Mouse (Mus musculus): Measurements from ENCODE around the gene Tshz3. TPM values are rescaled to one million over a fixed set of nuclear protein-coding genes. Genes with fewer than 3 reads are reported as not detected.

Gene Tshz3
- total RNA-seq, 4 experiments from 2014 or later, result 1.1 to 2.2 (median 1.7) TPM

DNA sequence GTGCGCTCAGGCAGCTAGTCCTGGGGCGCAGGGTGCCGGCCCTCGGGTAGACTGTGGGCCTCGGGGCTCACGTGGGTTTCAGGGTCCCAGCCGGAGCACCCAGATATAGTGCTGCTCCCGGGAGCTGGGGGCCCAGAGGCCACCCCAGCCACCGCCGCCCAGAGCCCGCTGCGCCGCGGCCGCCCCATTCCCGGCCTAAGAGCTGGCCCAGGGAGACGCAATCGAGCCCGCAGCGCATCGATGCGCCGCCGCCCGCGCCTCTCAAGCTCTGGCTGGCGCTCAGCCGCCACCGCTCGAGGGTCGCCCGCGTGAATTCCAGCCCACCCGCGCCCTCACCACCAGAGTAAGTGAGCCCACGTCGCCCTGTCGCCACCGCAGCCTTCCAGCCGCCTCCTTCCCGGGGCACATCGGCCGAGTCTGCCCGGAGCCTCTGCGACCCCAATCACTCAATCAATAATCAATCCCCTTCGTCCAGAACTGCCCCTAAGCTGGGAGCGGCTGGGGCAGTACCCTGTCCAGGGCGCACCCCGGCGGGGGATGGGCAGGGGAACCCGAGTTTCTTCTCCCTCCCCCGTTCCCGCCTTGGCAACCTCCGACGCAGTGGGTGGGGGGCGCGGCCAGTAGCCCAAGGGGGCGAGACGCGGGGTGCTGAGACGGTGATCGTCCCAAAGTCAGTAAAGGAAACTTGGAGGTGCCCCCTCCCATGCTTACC lies 1.4 kb upstream of the Tshz3 start:
- peak in 1 of 2 experiments; percentile 47 for DNase-seq (ENCODE audit: low spot score in 2 of 2)

DNA sequence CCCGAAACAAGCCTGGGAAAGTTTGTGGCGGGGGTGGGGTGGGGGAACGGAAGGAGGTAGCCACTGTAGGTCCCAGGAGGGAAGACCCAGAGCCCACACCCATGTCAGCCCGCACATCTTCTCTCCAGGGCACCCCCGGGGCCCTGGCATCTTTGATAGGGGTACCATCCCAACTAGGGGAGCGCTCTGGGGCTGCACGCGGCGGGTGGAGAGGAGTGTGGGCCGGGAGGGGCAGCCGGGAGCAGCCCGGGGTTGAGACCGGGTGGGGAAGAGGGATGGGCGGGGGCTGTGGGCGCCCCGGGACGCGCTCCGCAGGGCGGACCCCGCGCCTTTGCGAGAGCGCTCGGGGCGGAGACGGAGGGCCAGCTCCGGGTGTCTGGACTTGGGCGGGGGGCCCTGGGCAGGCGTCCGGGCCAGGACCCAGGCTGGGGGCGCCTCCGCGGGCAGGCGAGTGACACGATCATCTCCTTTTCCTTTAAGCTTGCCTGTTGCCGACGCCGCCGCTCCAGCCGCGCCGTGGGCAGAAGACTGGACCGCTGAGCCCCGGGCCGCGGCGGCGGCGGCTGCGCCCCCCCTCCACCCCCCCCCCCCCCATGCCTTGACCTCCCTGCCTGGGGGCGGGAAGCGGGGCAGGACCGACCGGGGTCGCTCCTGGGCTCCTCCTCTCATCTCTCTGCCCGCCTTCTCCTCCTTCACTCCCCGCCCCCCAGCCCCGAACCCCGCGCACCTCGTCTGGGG lies 631 bp upstream of the Tshz3 start:
- peak; percentile 48 to 63 for DNase-seq (ENCODE audit: low spot score in 2 of 2)

DNA sequence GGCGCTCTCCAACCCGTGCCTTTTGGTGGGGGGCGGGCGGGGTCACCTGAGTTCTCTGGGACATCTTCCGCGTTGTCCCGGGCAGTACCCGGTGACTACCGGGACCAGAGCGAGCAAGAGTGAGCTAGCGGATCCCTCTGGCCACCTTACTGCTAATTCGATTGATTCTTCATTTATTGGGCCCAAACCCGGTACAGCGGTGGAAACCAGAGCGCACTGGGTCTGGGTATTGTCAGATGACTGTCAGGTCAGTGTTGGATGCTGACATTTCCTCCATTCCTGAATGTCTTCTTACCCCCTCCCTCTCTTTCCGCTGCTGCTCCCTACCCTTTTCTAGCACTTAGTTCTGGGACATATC lies 650 bp downstream of the Tshz3 start:
- no peak for DNase-seq (ENCODE audit: low spot score in 2 of 2)

DNA sequence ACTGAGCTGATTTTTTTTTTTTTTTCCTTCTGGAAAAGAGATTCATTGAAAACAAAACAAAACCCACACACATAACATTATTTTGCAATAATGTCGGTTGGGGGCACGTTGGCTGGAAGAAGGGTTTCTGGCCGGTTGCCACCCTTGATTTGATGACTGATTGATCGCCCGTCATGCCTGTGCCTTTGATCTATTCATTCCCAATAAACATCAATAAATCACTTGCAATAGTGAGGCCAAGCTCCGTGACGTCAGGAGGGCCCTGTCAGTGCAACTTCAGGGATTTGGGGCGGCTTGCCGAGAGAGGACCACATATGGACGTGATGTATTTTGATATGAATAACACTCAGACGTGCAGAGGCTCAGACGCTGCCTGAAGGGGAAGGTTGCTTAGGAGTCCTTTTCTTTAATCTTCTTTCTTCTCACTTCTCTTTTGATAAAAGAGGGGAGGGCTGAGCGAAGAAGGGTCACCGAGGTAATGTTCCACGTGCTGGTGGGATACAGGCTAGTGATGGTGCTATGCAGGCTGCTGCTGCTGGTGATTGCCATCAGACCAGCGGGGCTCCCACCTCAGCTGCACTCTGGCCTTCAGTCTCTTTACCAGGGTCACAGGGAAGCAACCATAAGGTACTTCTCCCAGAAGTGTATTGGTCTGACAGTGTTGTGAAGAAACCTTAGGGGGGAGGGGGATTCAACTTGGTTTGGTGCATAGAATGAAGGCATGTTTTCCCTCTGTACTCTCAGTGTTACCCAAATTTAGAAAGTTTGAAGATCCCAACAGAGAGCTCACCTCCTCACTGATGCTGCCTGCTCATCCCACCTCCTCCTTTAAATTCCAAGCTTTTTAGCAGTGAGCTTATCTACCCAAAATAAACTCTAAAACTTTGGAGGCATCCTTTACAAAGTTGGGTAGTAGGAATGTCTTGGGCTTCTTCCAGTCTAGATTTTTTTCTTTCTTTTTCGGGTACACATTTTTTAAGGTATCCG lies 1.4 kb downstream of the Tshz3 start:
- DNase-seq (ENCODE audit: low spot score in 2 of 2), result no peak

DNA sequence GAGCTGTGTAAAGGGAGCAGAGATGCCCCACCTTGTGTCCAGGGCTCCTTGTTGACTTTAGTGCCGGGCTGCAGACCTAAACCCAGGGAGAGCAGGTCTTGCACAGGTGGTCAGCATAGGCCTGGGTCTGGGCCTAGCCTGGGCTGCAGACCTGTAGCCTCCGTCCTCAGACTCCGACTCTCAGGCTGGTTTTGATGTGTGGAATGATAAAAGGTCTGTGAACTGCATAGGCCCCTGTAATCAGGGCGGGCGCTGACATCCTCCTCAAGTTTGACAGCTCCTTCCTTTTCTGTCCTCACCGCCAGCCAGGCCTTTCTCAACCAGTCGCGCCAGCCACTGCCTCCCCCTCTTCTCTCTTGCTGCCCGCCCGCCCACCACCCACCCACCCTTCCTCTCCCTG lies 8.7 kb downstream of the Tshz3 start:
- no peak for DNase-seq (ENCODE audit: low spot score in 2 of 2)

DNA sequence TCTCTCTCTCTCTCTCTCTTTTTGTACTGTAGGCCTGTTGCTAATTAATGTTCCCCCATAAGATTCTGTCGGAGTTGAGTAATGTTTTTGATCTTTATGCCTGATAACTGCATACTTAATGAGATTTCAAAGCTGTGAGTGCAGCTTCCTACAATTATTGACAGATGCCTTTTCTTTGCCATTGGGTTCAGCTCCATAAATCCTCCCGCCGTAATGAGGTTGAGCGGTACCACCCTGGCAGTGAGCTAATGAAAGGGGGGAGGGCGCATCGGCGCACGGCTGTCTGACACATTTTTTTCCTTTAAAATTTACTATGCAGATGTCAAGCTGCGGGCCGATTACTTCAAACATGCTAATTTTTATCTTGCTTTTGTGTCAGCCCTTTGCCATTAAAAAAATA lies 9.3 kb downstream of the Tshz3 start:
- DNase-seq (ENCODE audit: low spot score in 2 of 2), result no peak

DNA sequence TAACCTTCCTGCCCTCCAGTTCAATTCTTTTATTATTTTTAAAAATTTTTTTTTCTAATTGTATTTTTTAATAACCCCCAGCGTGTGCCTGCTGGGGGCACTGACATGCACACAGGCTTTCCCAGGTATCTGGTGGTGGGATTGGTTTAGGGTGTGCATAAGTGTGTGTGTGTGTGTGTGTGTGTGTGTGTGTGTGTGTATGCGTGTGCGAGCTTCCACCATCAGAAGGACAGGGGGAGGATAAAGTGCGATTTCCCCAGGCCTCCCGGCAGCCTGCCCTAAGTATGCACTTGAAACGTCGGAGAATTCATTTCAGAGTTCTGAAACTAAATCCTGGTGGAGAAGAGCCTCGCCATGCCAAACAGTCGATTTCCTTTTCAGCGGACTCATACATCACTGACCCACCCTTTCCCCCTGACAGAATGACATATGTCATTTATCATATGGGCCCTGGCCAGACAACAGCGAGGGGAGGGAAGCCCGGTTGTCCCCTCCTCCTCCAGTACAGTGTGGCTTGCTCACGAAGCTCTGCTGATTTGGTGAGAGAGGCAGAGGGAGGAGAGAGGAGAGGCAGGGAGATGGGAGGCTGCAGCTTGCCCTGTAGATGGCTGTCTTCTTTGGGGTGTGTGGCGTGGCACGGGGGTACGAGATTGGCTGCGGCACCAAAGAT lies 9.9 kb downstream of the Tshz3 start:
- DNase-seq (ENCODE audit: low spot score in 2 of 2), result no peak

DNA sequence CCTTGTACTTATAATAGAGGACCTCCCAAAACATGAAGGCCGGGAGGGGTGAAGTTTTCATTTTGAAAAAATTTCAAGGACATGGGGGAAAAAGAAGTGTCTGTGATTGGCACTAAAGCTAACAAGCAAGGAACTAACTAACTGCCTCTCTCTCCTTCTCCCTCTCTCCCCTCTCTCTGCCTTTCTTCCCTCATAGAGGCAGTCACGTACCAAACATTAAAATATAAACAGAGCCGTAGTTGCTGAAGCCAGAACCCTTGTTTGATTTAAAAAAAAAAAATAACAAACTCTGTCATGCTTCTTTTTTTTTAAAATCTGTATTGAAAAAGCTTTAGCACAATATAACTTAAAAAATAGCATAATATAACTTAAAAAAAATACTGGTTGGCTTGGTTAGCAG lies 10.9 kb downstream of the Tshz3 start:
- no peak for DNase-seq (ENCODE audit: low spot score in 2 of 2)

DNA sequence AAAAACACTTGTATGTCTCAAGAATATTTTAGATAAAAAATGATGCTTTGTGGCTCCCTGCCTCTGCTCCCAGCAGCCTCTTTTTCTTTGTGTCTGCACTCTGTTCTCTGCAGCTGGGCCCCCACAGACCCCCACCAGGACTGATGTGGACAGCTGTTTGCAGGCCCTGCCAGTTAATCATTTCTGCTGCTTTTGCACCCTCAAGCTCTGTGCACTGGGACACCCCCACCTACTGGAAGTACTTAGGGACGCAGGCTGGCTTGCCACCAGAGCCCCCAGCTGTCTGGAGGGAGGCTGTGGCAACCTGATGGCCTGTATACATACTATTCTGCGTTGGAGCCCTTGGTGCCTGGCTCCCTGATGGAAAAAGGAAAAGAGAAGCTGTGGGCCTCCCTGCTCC lies 11.3 kb downstream of the Tshz3 start:
- DNase-seq (ENCODE audit: low spot score in 2 of 2), result peak in 1 of 2 experiments; percentile 33

DNA sequence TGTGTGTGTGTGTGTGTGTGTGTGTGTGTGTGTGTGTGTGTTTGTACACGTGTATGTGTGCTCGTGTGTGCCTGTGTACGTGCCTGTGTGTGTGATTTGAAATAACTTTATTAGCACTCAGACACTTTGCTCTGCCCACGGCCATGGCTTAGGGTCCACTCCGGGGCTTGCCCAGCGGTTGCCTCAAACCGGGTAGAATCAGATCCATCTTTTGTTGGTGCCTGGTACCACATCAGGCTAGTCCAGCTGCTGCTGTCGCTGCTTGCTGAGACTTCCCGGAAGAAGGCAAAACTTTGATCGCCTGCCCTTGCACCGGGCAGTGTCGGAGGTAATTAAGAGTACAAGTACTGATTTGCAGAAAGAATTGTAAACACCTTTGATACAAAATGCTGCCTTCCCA lies 12.1 kb downstream of the Tshz3 start:
- DNase-seq (ENCODE audit: low spot score in 2 of 2), result no peak

DNA sequence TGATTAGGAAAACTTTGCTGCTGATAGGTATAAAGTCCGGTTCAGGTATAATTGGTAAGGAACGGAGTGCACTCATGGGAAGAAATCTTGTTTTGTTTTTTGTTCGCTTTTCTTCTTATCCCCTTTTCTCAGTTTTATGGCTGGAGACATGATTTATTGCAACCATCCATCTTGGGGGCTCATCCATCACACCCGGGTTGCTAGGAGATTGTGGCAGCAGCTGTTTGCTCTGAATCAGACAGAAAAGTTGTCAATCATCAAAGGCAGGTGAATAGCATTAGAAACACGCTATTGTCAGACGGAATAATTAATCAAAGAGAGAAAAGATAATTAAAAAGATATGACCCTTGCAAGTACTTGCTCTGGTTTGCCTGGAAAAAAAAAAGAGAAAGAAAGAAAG lies 12.5 kb downstream of the Tshz3 start:
- DNase-seq (ENCODE audit: low spot score in 2 of 2), result no peak

DNA sequence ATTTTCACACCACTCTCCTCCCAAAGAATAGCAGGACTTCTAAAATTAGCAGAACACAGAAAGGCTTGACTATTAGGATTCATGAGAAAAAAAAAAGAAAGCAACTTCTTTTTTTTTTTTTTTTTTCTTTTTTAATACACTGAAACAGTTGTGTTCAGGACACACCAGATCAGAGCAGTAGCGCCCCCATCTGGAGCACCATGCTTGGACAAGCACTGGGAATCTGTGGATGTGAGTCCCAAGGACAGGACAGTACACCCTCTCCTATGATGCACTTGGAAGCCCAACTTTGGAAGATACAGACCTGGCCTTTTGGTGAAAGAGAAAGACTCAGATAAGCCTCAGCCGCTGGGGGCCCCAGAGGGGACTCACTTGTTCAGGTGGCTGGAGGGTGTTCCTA lies 13.8 kb downstream of the Tshz3 start:
- no peak for DNase-seq (ENCODE audit: low spot score in 2 of 2)

DNA sequence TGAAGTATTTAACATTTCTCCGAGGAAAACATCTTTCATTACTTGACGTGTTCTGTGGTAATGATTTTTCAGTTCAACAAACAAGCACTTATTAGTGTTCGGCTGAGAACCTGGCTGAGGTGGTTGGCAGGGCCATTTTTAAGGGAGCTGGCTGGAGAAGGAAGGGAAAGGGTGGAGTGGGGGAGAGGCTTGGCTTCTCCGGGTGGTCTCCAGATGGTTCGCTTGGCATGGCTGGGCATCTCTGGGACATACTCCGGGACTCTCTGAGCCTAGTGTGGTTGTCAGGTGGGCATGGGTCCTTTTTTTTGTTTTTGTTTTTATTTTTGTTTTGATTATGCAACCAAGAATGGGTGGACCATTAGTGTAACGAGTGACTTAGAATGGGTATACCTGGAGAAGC lies 16.4 kb downstream of the Tshz3 start:
- DNase-seq (ENCODE audit: low spot score in 2 of 2), result no peak

DNA sequence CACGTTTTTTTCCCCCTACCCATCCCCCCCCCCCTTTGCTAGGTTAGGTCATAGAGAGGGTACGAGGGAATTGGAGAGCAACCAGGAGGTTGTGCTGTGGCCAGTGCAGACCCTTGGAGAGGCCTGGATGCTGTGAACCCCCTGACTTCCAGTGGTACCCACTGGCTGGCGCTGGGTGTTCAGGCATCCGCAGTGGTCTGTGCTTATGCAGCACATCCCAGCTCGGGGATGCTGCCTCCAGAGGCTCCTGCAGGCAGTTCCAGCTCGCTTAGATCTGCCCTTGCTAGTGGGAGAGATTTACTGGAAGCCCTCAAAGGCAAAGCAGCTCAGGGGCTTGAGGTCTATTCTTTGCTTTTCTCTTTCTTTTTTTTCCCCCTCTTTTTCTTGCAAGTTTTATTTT lies 19.3 kb downstream of the Tshz3 start:
- DNase-seq (ENCODE audit: low spot score in 2 of 2), result no peak

DNA sequence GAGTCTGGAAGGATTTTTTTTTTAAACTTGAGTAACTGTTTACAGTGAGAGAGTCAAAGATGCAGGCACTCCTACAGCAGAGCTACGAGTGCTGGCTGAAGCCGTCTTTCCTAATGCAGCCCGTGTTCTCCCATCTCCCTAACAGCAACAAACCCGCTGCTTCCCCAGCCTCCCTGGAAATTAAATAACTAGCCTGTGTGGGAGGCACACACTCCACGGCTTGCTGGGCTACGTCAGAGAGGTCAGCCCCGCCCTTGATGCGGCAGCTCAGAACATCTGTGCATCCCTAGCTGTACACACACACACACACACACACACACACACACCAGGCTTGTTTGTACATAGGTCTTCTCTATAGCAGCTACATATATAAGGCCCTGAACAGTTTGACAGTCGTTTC lies 22.9 kb downstream of the Tshz3 start:
- no peak for DNase-seq (ENCODE audit: low spot score in 2 of 2)

DNA sequence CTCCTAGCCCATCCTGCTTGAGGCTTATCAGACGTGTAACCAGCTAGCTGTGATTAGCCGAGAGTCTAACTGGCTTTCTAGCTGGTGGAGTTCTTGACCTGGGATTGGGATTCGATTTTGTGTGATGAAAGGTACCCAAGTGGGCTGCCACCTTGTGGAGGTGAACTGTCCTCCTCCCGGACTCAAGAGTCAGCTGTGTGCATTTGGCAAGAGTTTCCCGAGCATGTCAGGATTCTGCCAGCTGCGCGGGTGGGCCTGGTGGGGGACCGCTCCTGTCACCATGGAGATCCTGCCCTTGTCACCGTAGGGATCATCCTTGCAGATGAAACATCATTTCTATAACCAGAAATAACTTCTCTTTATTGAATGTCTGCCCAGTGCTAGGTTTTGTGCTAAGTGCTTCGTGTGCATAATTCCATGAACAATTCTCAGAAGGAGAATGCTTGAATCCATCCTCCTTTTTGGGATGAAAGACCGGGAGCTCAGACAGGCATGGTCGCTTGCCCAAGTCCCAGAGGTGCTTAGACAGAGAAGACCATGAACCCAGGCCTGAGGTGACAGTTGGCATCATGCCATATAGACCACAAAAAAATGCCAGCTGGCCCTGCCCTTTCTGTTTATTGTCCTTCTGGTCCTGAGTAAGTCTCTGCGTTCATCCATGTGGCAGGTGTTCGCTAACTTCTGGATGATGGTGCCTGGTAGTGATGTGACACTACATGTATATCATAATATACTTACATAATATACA lies 38.6 kb downstream of the Tshz3 start:
- DNase-seq (ENCODE audit: low spot score in 2 of 2), result no peak

DNA sequence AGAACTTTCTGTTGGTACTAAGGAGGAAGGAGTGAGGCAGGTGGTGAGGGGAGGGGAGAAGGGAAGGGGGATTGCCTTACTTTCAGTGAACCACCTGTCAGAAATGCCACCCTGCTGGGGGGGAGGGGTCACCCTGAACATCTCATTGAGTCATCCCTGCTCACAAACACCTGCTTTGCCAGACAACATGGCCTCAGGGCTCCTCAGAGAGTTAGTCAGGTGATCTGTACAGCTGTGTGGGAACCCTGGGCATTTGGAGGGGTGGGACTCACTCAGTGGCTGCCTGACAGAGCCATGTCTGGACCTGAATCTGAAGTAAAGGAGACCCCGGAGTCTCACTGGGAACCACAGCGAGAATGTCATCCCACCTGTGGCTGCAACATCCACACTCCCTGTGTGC lies 53.6 kb downstream of the Tshz3 start:
- no peak for DNase-seq (ENCODE audit: low spot score in 2 of 2)

DNA sequence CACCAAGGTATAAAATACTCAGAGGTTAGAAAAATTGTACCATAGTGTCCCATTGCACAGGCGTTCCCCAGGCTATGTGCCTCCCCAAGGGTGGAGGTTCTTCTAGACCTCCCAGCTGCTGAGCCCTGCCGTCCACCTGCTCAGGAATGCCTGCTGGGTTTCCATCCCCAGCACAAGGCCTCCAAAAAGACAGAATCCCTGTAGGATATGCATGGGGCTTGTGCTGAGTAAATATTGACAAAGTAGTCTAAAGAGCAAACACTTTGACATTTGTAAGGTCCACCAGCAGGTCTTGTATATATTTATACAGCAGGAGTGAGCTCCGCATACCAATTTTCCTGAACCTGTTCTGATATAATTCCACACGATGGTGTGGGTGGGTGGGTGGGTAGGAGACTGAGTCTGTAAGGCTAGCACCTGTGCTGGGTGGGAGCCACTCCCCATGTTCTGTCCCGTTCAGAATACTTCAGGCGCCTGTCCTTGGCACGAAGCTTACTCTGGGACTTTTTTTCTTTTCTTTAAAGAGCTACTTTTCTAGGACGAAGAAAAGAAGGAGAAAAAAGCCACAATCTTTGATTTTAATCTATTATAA lies 69.7 kb downstream of the Tshz3 start:
- no peak for DNase-seq (ENCODE audit: low spot score in 2 of 2)

DNA sequence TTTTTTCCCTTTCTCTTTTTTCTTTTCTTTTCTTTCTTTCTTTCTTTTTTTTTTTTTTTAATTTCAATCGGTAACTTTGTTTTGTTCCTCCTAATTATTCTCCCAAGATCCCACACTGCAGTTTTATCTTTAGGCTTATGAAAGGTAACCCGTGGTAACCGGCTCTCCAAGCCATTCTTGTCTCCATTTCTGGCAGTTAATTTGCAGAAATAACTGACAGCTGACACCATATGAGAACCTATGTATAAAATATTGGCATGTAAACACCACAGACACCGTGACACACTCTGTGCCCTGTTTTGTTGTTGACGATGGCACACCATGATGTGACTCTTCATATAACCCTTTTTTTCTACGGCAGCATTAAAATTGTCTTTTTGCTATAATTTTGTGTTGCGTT lies 75.2 kb downstream of the Tshz3 start:
- no peak for DNase-seq (ENCODE audit: low spot score in 2 of 2)

DNA sequence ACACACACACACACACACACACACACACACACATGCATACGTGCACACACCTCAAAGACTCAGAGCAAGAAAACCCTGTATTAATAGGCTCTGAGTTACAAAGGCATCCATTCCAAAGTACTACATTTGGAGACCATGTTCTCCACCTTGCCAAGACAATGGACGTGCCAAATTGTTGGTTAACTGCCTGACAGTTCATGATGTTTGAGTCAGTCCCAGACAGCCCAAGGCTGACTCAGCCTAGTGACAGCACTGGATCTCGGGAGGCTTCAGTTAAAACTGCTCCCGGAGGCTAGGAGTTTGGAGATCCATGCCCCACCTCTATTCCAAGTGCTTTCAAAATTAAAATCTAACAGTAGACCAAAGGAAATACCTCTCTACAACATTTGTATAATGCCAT lies 79.0 kb downstream of the Tshz3 start:
- no peak for DNase-seq (ENCODE audit: low spot score in 2 of 2)

Data from gastrocnemius, adult 8-10 months (tissue).